Mouse (Mus musculus): ENCODE measurements around the gene Epb41. TPM values are rescaled to one million over a fixed set of nuclear protein-coding genes. Genes with fewer than 3 reads are reported as not detected.

Epb41 gene
- polyA plus RNA-seq, 1 experiment from 2014 or later = 57.7 TPM

DNA sequence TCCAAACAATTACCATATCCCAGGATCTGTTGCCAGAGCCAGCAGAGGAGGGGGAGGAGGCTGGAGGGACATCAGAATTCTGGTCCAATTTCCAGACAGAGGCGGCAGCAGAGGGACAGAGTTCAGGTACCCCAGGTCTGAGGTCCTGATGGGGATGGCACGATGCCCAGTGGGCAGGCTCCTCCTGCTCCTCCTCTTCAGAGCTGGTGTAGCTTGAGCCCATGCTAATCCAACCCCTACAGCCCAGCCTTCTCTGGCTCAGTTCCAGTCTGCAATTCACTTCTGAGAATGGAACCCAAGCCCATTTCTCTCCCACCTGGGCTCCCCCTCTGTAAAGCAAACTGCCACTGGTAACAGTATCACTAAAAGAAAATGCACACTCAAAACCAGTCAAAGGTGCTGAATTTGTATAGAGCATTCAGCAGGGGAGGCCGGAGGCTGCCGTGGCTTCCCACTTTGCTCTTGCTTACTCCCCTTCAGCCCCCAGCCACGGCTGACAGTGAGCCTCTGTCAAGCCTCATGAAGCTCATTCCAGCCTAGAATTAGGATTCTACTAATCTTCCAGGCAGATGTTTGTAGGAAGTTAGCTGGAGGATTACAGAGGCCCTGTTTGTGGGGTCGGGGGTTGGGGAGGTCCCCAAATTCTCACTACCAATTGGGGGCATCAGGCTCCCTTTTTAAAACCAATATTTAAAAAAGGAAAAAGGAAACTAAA lies 150.9 kb downstream of the Epb41 start:
- H3K4me2 ChIP-seq (ENCODE audit: low read depth, low read length) = no peak overlapping the region
- H3K36me3 ChIP-seq (ENCODE audit: control insufficient read depth, insufficient read depth, low read length) = peaks cover 3% of the 10 kb centered on the region; the same call in 1 of the 2 replicates
- H3K27me3 ChIP-seq (ENCODE audit: control insufficient read depth, insufficient read depth, low read depth, low read length) = peaks cover 33% of the 10 kb centered on the region
- H3K4me1 ChIP-seq (replicated peaks; ENCODE audit: control insufficient read depth, insufficient read depth, low read length) = peaks cover 26% of the 10 kb centered on the region
- H3K4me3 ChIP-seq (ENCODE audit: low read length) = no peak overlapping the region
- 57% methylated on average over 6 of the region's 6 CpGs for WGBS
- H3K9me3 ChIP-seq (ENCODE audit: control insufficient read depth, low read length) = no peaks in the 10 kb centered on the region
- ATAC-seq (ENCODE audit: low read depth) = no peak
- no peak overlapping the region for H3K9ac ChIP-seq (ENCODE audit: low read length)
- no peak overlapping the region for H3K27ac ChIP-seq (ENCODE audit: low read length)

DNA sequence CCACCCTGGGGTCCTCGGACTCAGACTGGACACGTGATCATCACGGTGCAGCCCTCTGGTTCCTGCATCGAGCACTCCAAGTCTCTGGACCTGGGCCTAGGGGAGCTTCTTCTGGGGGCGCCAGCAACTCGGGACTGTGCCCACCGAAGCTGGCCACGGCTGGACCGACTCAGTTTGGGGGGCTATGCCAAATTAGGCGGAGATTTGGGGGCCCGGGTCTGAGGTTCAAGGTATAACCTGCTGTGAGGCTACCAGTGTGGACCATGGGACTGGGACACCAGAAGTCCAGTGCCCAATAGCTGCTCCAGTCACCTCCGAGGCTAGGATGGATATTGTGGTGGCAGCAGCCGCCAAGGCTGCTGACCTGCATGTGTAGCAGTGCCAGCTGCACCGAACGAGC lies 152.7 kb downstream of the Epb41 start:
- Histone ChIP-seq H3K4me3 (ENCODE audit: low read length) (peak overlapping the region; percentile 63), H3K27ac (ENCODE audit: low read length) (no peak overlapping the region), H3K9ac (ENCODE audit: low read length) (no peak overlapping the region), H3K4me1 (replicated peaks; ENCODE audit: control insufficient read depth, insufficient read depth, low read length) (peaks cover 34% of the 10 kb centered on the region), H3K9me3 (ENCODE audit: control insufficient read depth, low read length) (no peaks in the 10 kb centered on the region), H3K4me2 (ENCODE audit: low read depth, low read length) (peak overlapping the region; percentile 89), H3K36me3 (ENCODE audit: control insufficient read depth, insufficient read depth, low read length) (no peaks in the 10 kb centered on the region; the same call in 1 of the 2 replicates), H3K27me3 (ENCODE audit: control insufficient read depth, insufficient read depth, low read depth, low read length) (peaks cover 46% of the 10 kb centered on the region)
- WGBS = 60% methylated on average over 15 of the region's 15 CpGs
- ATAC-seq (ENCODE audit: low read depth) = no peak

DNA sequence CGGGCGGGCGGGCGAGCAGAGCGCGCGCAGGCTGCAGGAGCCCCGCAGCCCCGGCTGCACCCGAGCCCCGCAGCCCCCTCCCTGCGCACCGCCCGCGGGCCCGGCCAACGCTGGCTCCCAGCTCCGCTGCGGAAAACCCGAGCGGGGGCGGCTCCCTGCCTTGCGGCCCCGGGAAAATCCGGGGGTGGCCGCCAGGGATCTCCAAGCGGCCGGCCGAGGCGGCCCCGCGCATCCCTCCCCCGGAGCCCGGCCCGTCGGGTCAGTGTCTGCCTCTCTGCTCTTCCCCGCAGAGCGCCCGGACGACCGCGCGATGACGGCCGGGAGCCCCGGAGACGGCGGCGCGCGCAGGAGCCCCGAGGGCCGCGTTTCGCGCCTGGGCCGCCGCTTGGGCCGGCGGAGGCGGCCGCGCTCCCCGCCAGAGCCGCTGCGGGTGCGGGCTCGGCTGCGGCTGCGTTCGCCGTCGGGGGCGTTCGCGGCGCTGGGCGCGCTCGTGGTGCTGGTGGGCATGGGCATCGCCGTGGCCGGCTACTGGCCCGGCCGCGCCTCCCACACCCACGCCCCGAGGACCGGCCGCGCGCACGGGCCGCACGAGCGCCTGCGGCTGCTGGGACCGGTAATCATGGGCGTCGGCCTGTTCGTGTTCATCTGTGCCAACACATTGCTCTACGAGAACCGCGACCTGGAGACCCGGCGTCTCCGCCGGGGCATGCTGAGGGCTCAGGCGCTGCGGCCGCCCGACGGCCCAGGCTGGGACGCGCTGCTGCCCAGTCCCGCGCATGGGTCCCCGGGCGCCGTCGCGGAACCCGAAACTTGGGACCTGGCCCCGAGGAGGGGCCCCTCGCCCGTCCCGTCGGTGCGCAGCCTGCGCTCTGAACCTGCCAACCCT lies 153.4 kb downstream of the Epb41 start, which contains the start of gene Tmem200b:
Gene Tmem200b (plus strand): TSS at position 311 of the 886 bp plus-strand sequence.
- Histone ChIP-seq H3K4me1 (replicated peaks; ENCODE audit: control insufficient read depth, insufficient read depth, low read length) (peaks cover 34% of the 10 kb centered on the region), H3K9me3 (ENCODE audit: control insufficient read depth, low read length) (no peaks in the 10 kb centered on the region), H3K9ac (ENCODE audit: low read length) (peak within 1 kb of the TSS; percentile 69), H3K4me3 (ENCODE audit: low read length) (peak within 1 kb of the TSS; percentile 63), H3K27me3 (ENCODE audit: control insufficient read depth, insufficient read depth, low read depth, low read length) (peaks cover 50% of the 10 kb centered on the region), H3K27ac (ENCODE audit: low read length) (peak within 1 kb of the TSS; percentile 55), H3K36me3 (ENCODE audit: control insufficient read depth, insufficient read depth, low read length) (no peaks in the 10 kb centered on the region), H3K4me2 (ENCODE audit: low read depth, low read length) (peak within 1 kb of the TSS; percentile 89)
- 1% methylated on average over 63 of the region's 130 CpGs for WGBS
- ATAC-seq (ENCODE audit: low read depth) = peak; percentile 8

GRCm38 (mm10) chr4:131920595-131921351 lies 154.3 kb downstream of the Epb41 start:
- Histone ChIP-seq H3K4me2 (ENCODE audit: low read depth, low read length) (peak overlapping the region; percentile 89), H3K9me3 (ENCODE audit: control insufficient read depth, low read length) (no peaks in the 10 kb centered on the region), H3K27me3 (ENCODE audit: control insufficient read depth, insufficient read depth, low read depth, low read length) (peaks cover 59% of the 10 kb centered on the region), H3K4me1 (replicated peaks; ENCODE audit: control insufficient read depth, insufficient read depth, low read length) (peaks cover 34% of the 10 kb centered on the region), H3K4me3 (ENCODE audit: low read length) (peak overlapping the region; percentile 63), H3K36me3 (ENCODE audit: control insufficient read depth, insufficient read depth, low read length) (no peaks in the 10 kb centered on the region), H3K9ac (ENCODE audit: low read length) (peak overlapping the region; percentile 69), H3K27ac (ENCODE audit: low read length) (peak overlapping the region; percentile 55)
- under 1% methylated on average over 56 of the region's 76 CpGs for WGBS
- peak; percentile 21 for ATAC-seq (ENCODE audit: low read depth)

- Histone ChIP-seq H3K9ac (ENCODE audit: low read length) (peak overlapping the region; percentile 69), H3K4me1 (replicated peaks; ENCODE audit: control insufficient read depth, insufficient read depth, low read length) (peaks cover 38% of the 10 kb centered on the region), H3K36me3 (ENCODE audit: control insufficient read depth, insufficient read depth, low read length) (no peaks in the 10 kb centered on the region), H3K4me3 (ENCODE audit: low read length) (peak overlapping the region; percentile 63), H3K27me3 (ENCODE audit: control insufficient read depth, insufficient read depth, low read depth, low read length) (peaks cover 63% of the 10 kb centered on the region), H3K4me2 (ENCODE audit: low read depth, low read length) (peak overlapping the region; percentile 89), H3K27ac (ENCODE audit: low read length) (peak overlapping the region; percentile 66; the same call in 1 of the 2 replicates), H3K9me3 (ENCODE audit: control insufficient read depth, low read length) (no peaks in the 10 kb centered on the region)
- WGBS = 3% methylated on average over 31 of the region's 51 CpGs
- ATAC-seq (ENCODE audit: low read depth) = peak; percentile 42
Measured at GRCm38 (mm10) chr4:131920141-131920594, 155.0 kb downstream of the Epb41 start.

DNA sequence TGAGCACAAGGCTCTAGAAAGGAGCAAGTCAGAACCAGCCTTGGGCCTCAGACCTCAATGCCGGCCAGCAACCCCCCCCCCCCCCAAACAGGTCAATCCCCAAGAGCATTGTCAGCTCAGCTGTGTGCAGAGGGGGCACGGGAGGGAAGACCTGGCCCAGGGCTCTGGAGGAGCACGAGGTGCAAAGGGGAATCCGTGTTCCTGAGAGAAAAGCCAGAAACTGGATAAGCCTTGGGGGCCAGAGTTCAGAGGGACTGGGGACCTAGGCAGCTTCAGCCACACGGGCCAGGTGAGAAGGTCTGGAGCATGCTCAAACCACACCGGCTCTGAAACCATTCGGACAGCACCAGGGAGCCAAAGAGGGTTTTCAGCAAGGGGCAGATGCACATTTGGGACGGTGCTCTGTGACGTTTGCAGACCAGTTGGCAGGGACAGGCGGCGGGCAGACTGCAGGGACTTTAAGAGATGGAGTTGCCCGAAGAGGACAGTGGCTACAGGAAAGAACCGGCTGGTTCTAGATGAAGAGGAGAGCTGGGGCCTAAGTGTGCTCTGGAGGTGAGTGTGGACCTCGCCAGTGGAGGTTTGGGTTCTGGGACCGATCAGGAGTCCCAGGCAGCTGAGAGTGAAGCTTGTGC lies 155.5 kb downstream of the Epb41 start:
- no peak overlapping the region; the same call in 1 of the 2 replicates for H3K9ac ChIP-seq (ENCODE audit: low read length)
- H3K9me3 ChIP-seq (ENCODE audit: control insufficient read depth, low read length) = no peaks in the 10 kb centered on the region
- H3K4me2 ChIP-seq (ENCODE audit: low read depth, low read length) = peak overlapping the region; percentile 89
- no peaks in the 10 kb centered on the region for H3K36me3 ChIP-seq (ENCODE audit: control insufficient read depth, insufficient read depth, low read length)
- H3K27ac ChIP-seq (ENCODE audit: low read length) = peak overlapping the region; percentile 66; the same call in 1 of the 2 replicates
- WGBS = 20% methylated on average over 15 of the region's 15 CpGs
- peaks cover 63% of the 10 kb centered on the region for H3K27me3 ChIP-seq (ENCODE audit: control insufficient read depth, insufficient read depth, low read depth, low read length)
- no peak for ATAC-seq (ENCODE audit: low read depth)
- peaks cover 42% of the 10 kb centered on the region for H3K4me1 ChIP-seq (replicated peaks; ENCODE audit: control insufficient read depth, insufficient read depth, low read length)
- peak overlapping the region; percentile 63 for H3K4me3 ChIP-seq (ENCODE audit: low read length)

DNA sequence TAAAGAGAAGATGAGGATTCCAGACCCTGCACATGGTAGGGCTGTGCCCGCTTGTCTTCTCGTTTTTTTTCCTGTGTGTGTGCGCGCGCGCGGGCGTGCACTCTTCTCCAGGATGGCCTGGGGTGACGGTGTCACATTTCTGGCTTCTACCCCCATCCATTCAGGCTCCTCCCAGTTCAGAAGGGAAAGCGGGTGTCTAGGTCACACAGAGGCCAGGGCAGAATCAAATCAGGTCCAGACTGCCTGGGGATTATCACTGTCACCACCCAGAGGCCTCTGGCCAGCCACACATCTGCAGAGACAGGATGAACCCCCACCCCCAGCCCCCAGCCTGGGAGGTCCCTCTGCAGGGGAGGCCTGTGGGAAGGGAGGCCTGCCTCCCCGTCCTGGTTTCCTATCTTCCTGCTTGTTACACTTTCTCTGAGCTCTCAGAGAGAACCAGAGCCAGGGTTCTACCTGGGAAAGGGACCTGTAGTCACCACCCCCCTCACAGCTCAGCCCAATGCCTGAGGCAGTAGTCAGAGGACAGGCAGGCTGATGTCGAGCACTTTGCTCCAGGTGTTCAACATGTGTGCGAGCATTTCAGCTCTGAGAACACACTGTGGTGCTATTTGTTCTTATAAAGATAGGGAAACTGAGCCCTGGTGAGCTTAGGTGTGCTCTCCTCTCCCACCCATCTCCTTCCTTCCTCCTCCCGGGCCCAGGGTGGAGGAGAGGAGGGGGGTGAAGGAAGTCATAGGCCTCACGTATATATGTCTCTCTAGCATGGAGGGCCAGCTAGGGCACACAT lies 156.2 kb downstream of the Epb41 start:
- 14% methylated on average over 14 of the region's 15 CpGs for WGBS
- peak; percentile 37 for ATAC-seq (ENCODE audit: low read depth)

DNA sequence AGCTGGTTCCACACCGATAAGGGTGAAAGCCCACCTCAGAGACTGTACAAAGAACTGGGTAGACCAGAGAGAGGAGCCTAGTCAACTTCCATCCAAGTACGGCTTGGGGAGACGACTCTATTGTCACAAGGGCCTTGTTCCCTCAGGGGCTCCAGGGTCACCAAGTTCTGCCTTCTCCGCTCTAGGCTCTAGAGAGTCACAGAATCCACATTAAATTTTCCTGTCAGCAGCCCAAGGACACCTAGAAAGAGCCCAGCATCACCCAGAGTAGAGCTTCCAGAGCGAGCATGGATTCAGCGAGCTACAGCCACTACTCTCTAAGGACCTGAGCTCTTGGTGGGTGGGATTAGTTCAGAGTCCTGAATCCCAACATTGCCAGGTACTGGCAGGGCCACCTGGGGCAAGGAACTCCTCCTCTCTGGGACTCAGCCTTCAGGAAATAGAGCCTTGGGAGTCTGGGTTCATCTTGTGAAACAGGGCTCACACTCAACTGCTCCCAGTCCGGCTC lies 157.0 kb downstream of the Epb41 start:
- H3K36me3 ChIP-seq (ENCODE audit: control insufficient read depth, insufficient read depth, low read length) = no peaks in the 10 kb centered on the region
- peaks cover 72% of the 10 kb centered on the region for H3K27me3 ChIP-seq (ENCODE audit: control insufficient read depth, insufficient read depth, low read depth, low read length)
- H3K9ac ChIP-seq (ENCODE audit: low read length) = no peak overlapping the region
- ATAC-seq (ENCODE audit: low read depth) = no peak
- no peaks in the 10 kb centered on the region for H3K9me3 ChIP-seq (ENCODE audit: control insufficient read depth, low read length)
- no peak overlapping the region for H3K27ac ChIP-seq (ENCODE audit: low read length)
- no peak overlapping the region for H3K4me2 ChIP-seq (ENCODE audit: low read depth, low read length)
- WGBS = 71% methylated on average over 7 of the region's 7 CpGs
- peaks cover 37% of the 10 kb centered on the region for H3K4me1 ChIP-seq (replicated peaks; ENCODE audit: control insufficient read depth, insufficient read depth, low read length)
- no peak overlapping the region for H3K4me3 ChIP-seq (ENCODE audit: low read length)

More for the DNA sequence above, 156.2 kb downstream of the Epb41 start:
- H3K4me3 ChIP-seq (ENCODE audit: low read length) = no peak overlapping the region
- H3K27ac ChIP-seq (ENCODE audit: low read length) = no peak overlapping the region
- no peak overlapping the region for H3K4me2 ChIP-seq (ENCODE audit: low read depth, low read length)
- no peaks in the 10 kb centered on the region for H3K9me3 ChIP-seq (ENCODE audit: control insufficient read depth, low read length)
- H3K36me3 ChIP-seq (ENCODE audit: control insufficient read depth, insufficient read depth, low read length) = no peaks in the 10 kb centered on the region
- H3K9ac ChIP-seq (ENCODE audit: low read length) = no peak overlapping the region
- peaks cover 65% of the 10 kb centered on the region for H3K27me3 ChIP-seq (ENCODE audit: control insufficient read depth, insufficient read depth, low read depth, low read length)
- H3K4me1 ChIP-seq (replicated peaks; ENCODE audit: control insufficient read depth, insufficient read depth, low read length) = peaks cover 37% of the 10 kb centered on the region
